Mouse (Mus musculus): ENCODE measurements around the gene Kcnc3. TPM values are rescaled to one million over a fixed set of nuclear protein-coding genes. Genes with fewer than 3 reads are reported as not detected.

Kcnc3 gene
- polyA plus RNA-seq, 1 experiment from 2014 or later: 0.18 TPM

GRCm38 (mm10) chr7:44585606-44586005, 4.9 kb upstream of the Kcnc3 start:
- in situ Hi-C loops (cut with MboI; ENCODE audit: low pct_unique_long_range_greater_than_20kb): no loop called here
- no peak for TF ChIP-seq CTCF (IDR thresholded peaks at IDR 0.05)
- H3K27me3 ChIP-seq: peaks cover 29% of the 10 kb centered on the region
- DNase-seq (ENCODE audit: low read depth, low spot score) (no peak), ATAC-seq (no peak)
- POLR2A ChIA-PET: interaction anchor here (0.7 kb wide), 1 partner anchor 205 kb away, joined by 3 read pairs; no protein-coding TSS in a partner anchor
- CTCF ChIA-PET: no interaction called here

DNA sequence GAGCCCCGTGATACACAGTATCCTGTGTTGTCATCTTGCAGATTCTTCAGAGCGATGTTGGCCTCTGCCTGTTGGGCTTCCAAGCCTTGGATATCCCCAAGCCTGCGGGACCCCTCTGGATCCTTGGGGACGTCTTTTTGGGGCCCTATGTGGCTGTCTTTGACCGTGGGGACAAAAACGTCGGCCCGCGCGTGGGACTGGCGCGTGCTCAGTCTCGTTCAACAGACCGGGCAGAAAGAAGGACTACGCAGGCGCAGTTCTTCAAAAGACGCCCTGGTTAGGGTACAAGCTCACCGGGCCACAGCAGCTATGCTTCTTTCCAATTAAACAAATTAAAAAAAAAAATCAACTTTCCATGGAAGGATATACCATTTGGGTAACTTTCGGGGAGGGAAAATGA, 3.9 kb upstream of the Kcnc3 start:
- ChIA-PET POLR2A (no interaction called here), CTCF (interaction anchor here (0.6 kb wide), 1 partner anchor 64 kb away, joined by 3 read pairs; no protein-coding TSS in a partner anchor)
- DNase-seq (ENCODE audit: low read depth, low spot score) (no peak), ATAC-seq (no peak)
- in situ Hi-C loops (cut with MboI; ENCODE audit: low pct_unique_long_range_greater_than_20kb): no loop called here
- no peak for TF ChIP-seq CTCF (IDR thresholded peaks at IDR 0.05)
- H3K27me3 ChIP-seq: peaks cover 33% of the 10 kb centered on the region

GRCm38 (mm10) chr7:44586930-44587329, 3.5 kb upstream of the Kcnc3 start:
- no peak for DNase-seq (ENCODE audit: low read depth, low spot score)
- peaks cover 36% of the 10 kb centered on the region for H3K27me3 ChIP-seq
- POLR2A ChIA-PET: no interaction called here
- ATAC-seq: no peak
- CTCF ChIA-PET: no interaction called here
- TF ChIP-seq CTCF (IDR thresholded peaks at IDR 0.05): no peak
- in situ Hi-C loops (cut with MboI; ENCODE audit: low pct_unique_long_range_greater_than_20kb): no loop called here

DNA sequence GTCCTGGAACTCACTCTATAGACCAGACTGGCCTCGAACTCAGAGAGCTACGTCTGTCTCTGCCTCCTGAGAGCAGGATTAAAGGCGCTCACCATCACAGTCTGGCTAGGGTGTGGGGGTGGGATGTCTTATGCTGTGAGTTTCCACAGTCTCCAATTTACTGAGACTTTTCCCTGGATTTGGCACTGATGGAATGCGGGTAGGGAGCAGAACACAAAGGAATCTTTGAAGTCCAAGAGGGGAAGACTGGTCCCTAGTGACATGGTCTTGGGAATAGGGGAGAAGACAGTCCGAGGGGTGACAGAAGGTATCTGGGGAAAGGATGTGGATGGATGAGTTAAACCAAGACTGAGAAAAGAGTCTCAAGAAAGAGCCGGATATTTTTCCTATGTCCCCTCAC, 2.8 kb upstream of the Kcnc3 start:
- H3K27me3 ChIP-seq: peaks cover 33% of the 10 kb centered on the region
- in situ Hi-C loops (cut with MboI; ENCODE audit: low pct_unique_long_range_greater_than_20kb): no loop called here
- no peak for DNase-seq (ENCODE audit: low read depth, low spot score)
- ChIA-PET POLR2A (no interaction called here), CTCF (no interaction called here)
- TF ChIP-seq CTCF (IDR thresholded peaks at IDR 0.05): no peak
- no peak for ATAC-seq

DNA sequence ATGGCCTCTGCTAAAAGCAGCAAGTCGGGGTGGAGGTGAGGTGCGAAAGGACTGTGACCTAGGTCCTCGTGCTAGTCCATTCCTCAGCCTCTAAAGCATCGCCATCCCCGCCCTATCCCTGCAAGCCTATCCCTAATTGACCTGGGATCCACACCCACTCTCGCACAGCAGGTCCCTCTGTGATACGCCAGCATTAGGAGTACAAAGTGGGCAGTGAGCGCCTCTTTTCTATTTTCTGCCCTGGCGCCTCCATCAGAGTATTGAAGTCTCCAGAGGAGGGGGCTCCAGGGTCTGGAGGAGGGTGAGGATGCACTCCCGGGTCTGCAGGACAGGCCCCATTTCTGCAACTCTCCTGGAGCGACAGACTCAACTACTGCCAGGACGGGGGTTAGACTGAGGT, 2.1 kb upstream of the Kcnc3 start:
- no peak for TF ChIP-seq CTCF (IDR thresholded peaks at IDR 0.05)
- no peak for DNase-seq (ENCODE audit: low read depth, low spot score)
- in situ Hi-C loops (cut with MboI; ENCODE audit: low pct_unique_long_range_greater_than_20kb): no loop called here
- ATAC-seq: no peak
- ChIA-PET CTCF (no interaction called here), POLR2A (no interaction called here)
- H3K27me3 ChIP-seq: peaks cover 33% of the 10 kb centered on the region

GRCm38 (mm10) chr7:44589149-44589548, 1.3 kb upstream of the Kcnc3 start:
- ATAC-seq (peak; percentile 28), DNase-seq (ENCODE audit: low read depth, low spot score) (no peak)
- ChIA-PET CTCF (no interaction called here), POLR2A (no interaction called here)
- H3K27me3 ChIP-seq: peaks cover 33% of the 10 kb centered on the region
- TF ChIP-seq CTCF (IDR thresholded peaks at IDR 0.05): no peak
- in situ Hi-C loops (cut with MboI; ENCODE audit: low pct_unique_long_range_greater_than_20kb): no loop called here

- in situ Hi-C loops (cut with MboI; ENCODE audit: low pct_unique_long_range_greater_than_20kb): no loop called here
- POLR2A ChIA-PET: no interaction called here
- TF ChIP-seq CTCF (IDR thresholded peaks at IDR 0.05): no peak
- peaks cover 31% of the 10 kb centered on the region for H3K27me3 ChIP-seq
- CTCF ChIA-PET: no interaction called here
- DNase-seq (ENCODE audit: low read depth, low spot score): no peak
- ATAC-seq: no peak
Measured at GRCm38 (mm10) chr7:44589946-44590345, 518 bp upstream of the Kcnc3 start.

DNA sequence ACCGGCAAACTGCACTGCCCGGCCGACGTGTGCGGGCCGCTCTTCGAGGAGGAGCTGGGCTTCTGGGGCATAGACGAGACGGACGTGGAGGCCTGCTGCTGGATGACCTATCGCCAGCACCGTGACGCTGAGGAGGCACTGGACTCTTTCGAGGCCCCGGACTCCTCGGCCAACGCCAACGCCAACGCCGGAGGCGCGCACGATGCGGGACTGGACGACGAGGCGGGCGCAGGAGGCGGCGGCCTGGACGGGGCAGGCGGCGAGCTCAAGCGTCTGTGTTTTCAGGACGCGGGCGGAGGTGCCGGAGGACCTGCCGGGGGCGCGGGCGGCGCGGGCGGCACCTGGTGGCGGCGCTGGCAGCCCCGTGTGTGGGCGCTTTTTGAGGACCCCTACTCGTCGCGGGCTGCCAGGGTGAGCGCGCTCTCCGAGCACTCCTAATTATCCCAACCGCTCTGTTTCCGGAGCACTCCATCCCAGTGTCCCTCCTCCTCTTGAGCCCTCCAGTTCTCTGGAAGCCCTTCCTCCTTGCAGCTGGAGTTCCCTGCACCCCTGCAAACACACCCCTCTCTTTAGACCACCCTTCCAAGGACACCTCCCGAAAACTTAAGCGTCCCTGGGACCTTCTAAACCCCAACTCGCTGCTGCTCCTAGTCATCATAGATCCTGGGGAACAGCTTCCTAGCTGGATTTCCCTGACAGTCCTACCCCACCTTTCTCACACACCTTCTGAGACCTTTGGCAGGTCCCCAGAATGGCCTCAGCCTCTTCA, 1.1 kb downstream of the Kcnc3 start:
- no peak for TF ChIP-seq CTCF (IDR thresholded peaks at IDR 0.05)
- ATAC-seq: no peak
- in situ Hi-C loops (cut with MboI; ENCODE audit: low pct_unique_long_range_greater_than_20kb): no loop called here
- no peak for DNase-seq (ENCODE audit: low read depth, low spot score)
- H3K27me3 ChIP-seq: peaks cover 24% of the 10 kb centered on the region
- CTCF ChIA-PET: no interaction called here
- POLR2A ChIA-PET: no interaction called here

DNA sequence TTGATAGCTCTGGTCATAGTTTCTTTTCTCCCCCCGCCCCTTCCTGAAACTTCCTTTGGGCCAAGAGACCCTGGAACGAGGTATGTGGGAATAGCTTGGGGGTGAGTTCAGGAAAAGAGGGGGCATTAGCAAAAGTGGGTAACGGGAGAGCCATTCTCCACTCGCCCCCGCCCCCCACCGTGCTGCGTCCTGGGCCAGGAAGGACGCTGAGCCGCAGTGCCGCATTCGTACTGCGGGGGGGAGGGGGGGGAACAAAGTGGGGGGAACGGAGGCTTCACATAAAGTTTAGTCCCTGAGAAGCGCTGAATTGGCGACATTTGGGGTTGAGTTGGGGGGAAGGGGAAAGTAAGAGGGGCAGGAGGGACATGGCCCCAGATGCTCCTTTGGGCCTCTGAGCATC, 2.6 kb downstream of the Kcnc3 start:
- ChIA-PET POLR2A (no interaction called here), CTCF (no interaction called here)
- H3K27me3 ChIP-seq: peaks cover 17% of the 10 kb centered on the region
- ATAC-seq (no peak), DNase-seq (ENCODE audit: low read depth, low spot score) (no peak)
- TF ChIP-seq CTCF (IDR thresholded peaks at IDR 0.05): no peak
- in situ Hi-C loops (cut with MboI; ENCODE audit: low pct_unique_long_range_greater_than_20kb): no loop called here

DNA sequence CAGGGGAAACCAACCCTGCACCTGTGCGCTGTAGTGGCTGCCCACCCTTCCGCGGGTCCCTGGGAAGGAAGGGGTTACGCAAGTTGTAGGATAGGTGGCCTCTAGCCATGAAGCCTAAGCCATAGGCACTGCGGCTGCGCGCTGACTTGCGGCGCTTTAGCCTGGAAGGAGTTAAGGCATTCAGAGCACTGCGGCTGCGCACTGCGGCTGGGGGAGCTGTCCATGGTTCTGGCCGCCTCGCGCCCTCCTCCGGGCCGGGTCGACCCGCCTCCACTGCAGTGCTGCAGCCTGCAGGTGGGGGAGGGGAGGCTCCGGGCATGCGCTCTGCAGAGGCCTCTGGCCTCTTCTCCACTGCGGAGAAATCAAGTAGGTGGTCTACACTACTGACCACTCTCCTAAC, 3.3 kb downstream of the Kcnc3 start:
- no peak for TF ChIP-seq CTCF (IDR thresholded peaks at IDR 0.05)
- ATAC-seq (no peak), DNase-seq (ENCODE audit: low read depth, low spot score) (no peak)
- CTCF ChIA-PET: no interaction called here
- POLR2A ChIA-PET: no interaction called here
- in situ Hi-C loops (cut with MboI; ENCODE audit: low pct_unique_long_range_greater_than_20kb): no loop called here
- H3K27me3 ChIP-seq: peaks cover 17% of the 10 kb centered on the region

GRCm38 (mm10) chr7:44594291-44594690, 3.8 kb downstream of the Kcnc3 start:
- no peak for TF ChIP-seq CTCF (IDR thresholded peaks at IDR 0.05)
- ChIA-PET CTCF (no interaction called here), POLR2A (no interaction called here)
- in situ Hi-C loops (cut with MboI; ENCODE audit: low pct_unique_long_range_greater_than_20kb): no loop called here
- ATAC-seq: no peak
- no peak for DNase-seq (ENCODE audit: low read depth, low spot score)
- H3K27me3 ChIP-seq: peaks cover 17% of the 10 kb centered on the region

DNA sequence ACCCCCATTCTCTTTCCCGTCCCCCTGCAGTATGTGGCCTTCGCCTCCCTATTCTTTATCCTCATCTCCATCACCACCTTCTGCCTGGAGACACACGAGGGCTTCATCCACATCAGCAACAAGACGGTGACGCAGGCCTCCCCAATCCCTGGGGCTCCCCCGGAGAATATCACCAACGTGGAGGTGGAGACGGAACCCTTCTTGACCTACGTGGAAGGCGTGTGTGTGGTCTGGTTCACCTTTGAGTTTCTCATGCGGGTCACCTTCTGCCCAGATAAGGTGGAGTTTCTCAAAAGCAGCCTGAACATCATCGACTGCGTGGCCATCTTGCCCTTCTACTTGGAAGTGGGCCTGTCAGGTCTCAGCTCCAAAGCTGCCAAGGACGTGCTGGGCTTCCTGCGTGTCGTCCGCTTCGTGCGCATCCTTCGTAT, 4.7 kb downstream of the Kcnc3 start:
- DNase-seq (ENCODE audit: low read depth, low spot score) (no peak), ATAC-seq (no peak)
- POLR2A ChIA-PET: no interaction called here
- in situ Hi-C loops (cut with MboI; ENCODE audit: low pct_unique_long_range_greater_than_20kb): no loop called here
- H3K27me3 ChIP-seq: peaks cover 10% of the 10 kb centered on the region
- TF ChIP-seq CTCF (IDR thresholded peaks at IDR 0.05): no peak
- CTCF ChIA-PET: no interaction called here

All from Patski (cell line).